Comparison of ENCODE assay signal across 1 mouse cellular context in genomic region chr11:29560990-29561389, GRCm38 (mm10).
TF ChIP-seq lines count a peak whose summit lies in the region.

No protein-coding gene starts in this region.

TF ChIP-seq in CH12.LX, 34 proteins besides CTCF, POLR2A, EP300 and RAD21 (continued from another document):
- no peak; the same call in 1 of the 2 replicates for TF ChIP-seq JUND (conservative IDR thresholded peaks at IDR 0.05; ENCODE audit: low read depth, low read length)
- TF ChIP-seq IRF4 (IDR thresholded peaks at IDR 0.05; ENCODE audit: low read depth, low read length) = peak; percentile 75; the same call in 1 of the 2 replicates
- TF ChIP-seq JUN (IDR thresholded peaks at IDR 0.05; ENCODE audit: insufficient read depth, low read depth, low read length) = no peak
- 0 out of 2 replicates have a peak, but pooled peaks have one; percentile 25 for TF ChIP-seq MYC (IDR thresholded peaks at IDR 0.05; ENCODE audit: low read depth, low read length)
- no peak for TF ChIP-seq POLR2AphosphoS2 (IDR thresholded peaks at IDR 0.05; ENCODE audit: low read depth, low read length)
